Mouse (Mus musculus) gastrocnemius, adult 18-20 months (tissue): ENCODE measurements around the gene Sbp. TPM values are rescaled to one million over a fixed set of nuclear protein-coding genes. Genes with fewer than 3 reads are reported as not detected.
"Not testable (repeated sequence)": the region's sequence is repeated elsewhere in the genome, so short reads cannot be mapped to it uniquely, and the experiment has no call there.

Experiments
- DNase-seq: peaks from one replicate; pipeline ENCODE4 v3.0.0; 2021; ENCODE audit warnings: low spot score
- long read RNA-seq, 2 experiments: library from polyadenylated mRNA; stranded (forward); transcript quantifications; one replicate each; pipeline ENCODE4 v2.0.0; 2021
- total RNA-seq, 2 experiments: library from RNA; stranded (reverse); gene quantifications; 2 replicates each; pipeline ENCODE4 v1.2.3; 2021

The Sbp gene
- total RNA-seq: not detected
- long read RNA-seq, experiment 1: 0 reads
- long read RNA-seq, experiment 2: 0 reads

- no peak for DNase-seq
Measured at GRCm38 (mm10) chr17:23941372-23941771, at the start of gene Sbp. Gene Sbp (plus strand): TSS chr17:23941672.

- DNase-seq: not testable (repeated sequence)
Measured at GRCm38 (mm10) chr17:23917158-23917557, 24.3 kb upstream of the Sbp start, which contains the start of gene Dcpp3. Gene Dcpp3 (plus strand): TSS chr17:23917458.

GRCm38 (mm10) chr17:23924531-23925007 is 16.9 kb upstream of the Sbp start:
- DNase-seq: peak; percentile 90

GRCm38 (mm10) chr17:23925090-23925493 is 16.4 kb upstream of the Sbp start:
- peak; percentile 27 for DNase-seq

- DNase-seq: no peak
Measured at GRCm38 (mm10) chr17:23931157-23931556, 10.3 kb upstream of the Sbp start.

GRCm38 (mm10) chr17:23947486-23947885 is 6.0 kb downstream of the Sbp start:
- DNase-seq: not testable (repeated sequence)

- DNase-seq: no peak
Measured at GRCm38 (mm10) chr17:23949068-23949467, 7.6 kb downstream of the Sbp start.

- not testable (repeated sequence) for DNase-seq
Measured at GRCm38 (mm10) chr17:23950828-23951227, 9.4 kb downstream of the Sbp start.

GRCm38 (mm10) chr17:23955174-23955573 is 13.7 kb downstream of the Sbp start, which contains the start of gene Sbpl:
Gene Sbpl (minus strand): TSS chr17:23955274.
- DNase-seq: no peak

GRCm38 (mm10) chr17:23960084-23960738 is 18.7 kb downstream of the Sbp start:
- peak; percentile 76 for DNase-seq

GRCm38 (mm10) chr17:23961573-23962122 is 20.2 kb downstream of the Sbp start:
- no peak for DNase-seq

GRCm38 (mm10) chr17:23965805-23966425 is 24.4 kb downstream of the Sbp start:
- no peak for DNase-seq

- peak; percentile 3 for DNase-seq
Measured at GRCm38 (mm10) chr17:23966658-23967401, 25.4 kb downstream of the Sbp start.

GRCm38 (mm10) chr17:23968780-23969179 is 27.3 kb downstream of the Sbp start:
- no peak for DNase-seq

- DNase-seq: peak; percentile 54
Measured at GRCm38 (mm10) chr17:23969231-23969630, 27.8 kb downstream of the Sbp start.

- no peak for DNase-seq
Measured at GRCm38 (mm10) chr17:23971315-23971714, 29.8 kb downstream of the Sbp start.

- no peak for DNase-seq
Measured at GRCm38 (mm10) chr17:23976665-23977064, 35.2 kb downstream of the Sbp start.

- no peak for DNase-seq
Measured at GRCm38 (mm10) chr17:23979471-23979870, 38.0 kb downstream of the Sbp start.

- DNase-seq: no peak
Measured at GRCm38 (mm10) chr17:23980297-23980909, 38.9 kb downstream of the Sbp start, which contains the start of gene Prss30. Gene Prss30 (minus strand): TSS chr17:23980566.

- no peak for DNase-seq
Measured at GRCm38 (mm10) chr17:23982912-23983311, 41.4 kb downstream of the Sbp start.

- no peak for DNase-seq
Measured at GRCm38 (mm10) chr17:23984989-23985388, 43.5 kb downstream of the Sbp start.
